Mouse (Mus musculus) layer of hippocampus, postnatal 10 days (tissue): Measurements from ENCODE around the gene Ctcfl. TPM values are rescaled to one million over a fixed set of nuclear protein-coding genes. Genes with fewer than 3 reads are reported as not detected.
A peak's percentile ranks its signal among the peaks of the same experiment; 100 is the strongest.

Experiments
- DNase-seq, 2 experiments: peaks; one replicate each; pipeline ENCODE4 v3.0.0; 2021; ENCODE audit warnings: low spot score in 2 of 2
- long read RNA-seq: library from polyadenylated mRNA; stranded (forward); transcript quantifications from one replicate; pipeline ENCODE4 v2.0.0, GENCODE M21; 2023
- total RNA-seq, 2 experiments: library from RNA; stranded (reverse); gene quantifications; 2 replicates each; pipeline ENCODE4 v1.2.3; 2021

The Ctcfl gene
- total RNA-seq, result not detected
- long read RNA-seq, result 0 reads

DNA sequence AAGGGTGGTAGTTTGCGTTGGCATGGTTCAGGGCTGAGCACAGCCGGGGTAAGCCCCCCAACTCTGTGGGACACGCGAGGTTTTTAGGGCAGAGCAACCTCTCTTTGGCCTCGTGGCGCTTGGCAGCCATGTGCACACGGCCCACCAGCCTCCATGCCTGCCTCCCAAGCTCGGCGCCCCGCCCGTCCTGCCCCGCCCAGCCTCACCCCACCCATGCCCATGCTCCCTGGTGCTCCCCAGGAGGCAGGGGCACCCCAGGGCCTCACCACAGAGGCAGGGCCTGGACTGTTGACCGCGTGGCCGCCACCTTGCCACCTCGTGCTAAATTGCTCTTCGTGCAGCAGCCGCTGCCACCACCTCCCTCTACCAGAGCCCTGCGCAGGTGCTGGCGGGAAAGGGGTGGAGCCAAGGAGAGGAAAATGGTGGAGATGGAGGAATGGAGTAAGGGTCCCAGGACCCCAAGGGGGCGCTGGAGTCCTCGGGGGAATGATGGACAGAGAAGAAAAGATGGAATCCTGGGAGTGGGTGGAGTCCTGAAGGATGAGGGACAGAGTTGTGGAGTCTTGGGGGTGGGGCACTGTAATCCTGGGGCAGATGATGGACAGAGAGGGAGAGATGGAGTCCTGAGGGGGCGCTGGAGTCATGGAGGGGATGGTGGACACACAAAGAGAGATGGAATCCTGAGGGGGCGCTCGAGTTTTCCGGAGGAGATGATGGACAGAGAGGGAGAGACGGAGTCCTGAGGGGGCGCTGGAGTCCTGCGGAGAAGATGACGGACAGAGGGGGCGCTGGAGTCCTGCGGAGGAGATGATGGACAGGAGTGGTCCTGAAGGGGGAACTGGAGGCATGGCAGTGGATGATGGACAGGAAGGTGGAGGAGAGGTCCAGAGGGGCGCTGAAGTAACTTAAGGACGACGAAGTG lies at the start of gene Ctcfl:
TSS of gene Ctcfl (minus strand) at position 503 of the 922 bp plus-strand sequence.
- no peak for DNase-seq

DNA sequence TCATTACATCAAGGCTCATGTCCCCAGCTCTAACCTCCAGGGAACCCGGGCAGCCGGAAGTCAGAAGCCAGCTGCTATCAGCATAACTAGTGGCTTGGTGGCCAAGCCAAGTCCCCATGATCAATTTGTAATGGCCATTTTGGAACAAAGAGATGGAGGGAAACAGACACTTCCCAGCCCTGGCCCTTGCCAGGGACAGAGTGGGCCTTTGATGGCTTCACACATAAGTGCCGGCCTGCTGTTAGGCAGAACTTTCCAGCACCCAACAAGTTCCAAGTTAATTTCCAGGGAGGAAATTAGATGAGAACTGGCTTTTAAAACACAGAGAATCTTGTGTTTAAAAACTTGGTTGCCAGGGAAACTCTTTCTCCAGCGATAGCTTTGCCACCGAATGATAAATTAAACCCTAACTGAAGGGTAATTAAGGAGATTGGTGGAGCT lies 49.1 kb upstream of the Ctcfl start:
- peak in 1 of 2 experiments; percentile 24 for DNase-seq

DNA sequence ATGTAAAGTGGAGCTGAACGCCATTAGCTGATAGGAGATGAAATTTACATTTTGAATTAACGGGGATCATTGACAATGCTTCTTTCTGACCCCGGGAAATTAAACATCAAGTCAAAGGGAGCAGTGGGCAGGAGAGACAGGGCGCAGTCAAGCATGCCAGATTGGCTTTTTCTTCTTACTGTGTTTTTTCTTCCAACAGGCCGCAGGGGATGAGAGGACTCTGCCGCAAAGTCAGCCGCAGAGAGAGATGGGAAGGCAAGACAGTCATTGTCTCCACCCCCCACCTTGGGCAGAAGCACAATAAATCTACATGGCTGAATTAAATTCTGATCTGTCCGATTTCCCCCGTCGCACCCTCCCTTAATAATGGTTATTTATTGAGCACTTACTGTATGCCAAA lies 46.0 kb upstream of the Ctcfl start:
- no peak for DNase-seq

DNA sequence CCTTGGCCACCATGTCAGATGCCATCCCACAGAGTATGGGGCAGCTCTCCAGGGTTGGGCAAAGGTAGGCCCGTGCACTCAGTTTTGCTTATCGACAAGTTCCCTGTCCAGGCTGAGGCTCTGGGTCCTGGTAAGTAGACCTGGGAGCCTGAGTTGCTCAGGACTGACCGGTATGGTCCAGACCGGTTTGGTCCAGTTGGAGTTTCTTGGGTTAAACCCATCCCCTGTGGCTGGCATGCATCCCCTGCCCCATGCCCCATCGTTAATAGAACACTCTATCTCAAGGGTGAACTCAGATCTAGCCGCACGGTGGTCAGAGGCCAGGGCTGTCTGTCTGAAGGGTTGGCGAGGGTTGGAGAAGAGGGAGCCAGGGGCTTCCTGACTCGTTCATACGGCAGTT lies 45.6 kb upstream of the Ctcfl start:
- no peak for DNase-seq

DNA sequence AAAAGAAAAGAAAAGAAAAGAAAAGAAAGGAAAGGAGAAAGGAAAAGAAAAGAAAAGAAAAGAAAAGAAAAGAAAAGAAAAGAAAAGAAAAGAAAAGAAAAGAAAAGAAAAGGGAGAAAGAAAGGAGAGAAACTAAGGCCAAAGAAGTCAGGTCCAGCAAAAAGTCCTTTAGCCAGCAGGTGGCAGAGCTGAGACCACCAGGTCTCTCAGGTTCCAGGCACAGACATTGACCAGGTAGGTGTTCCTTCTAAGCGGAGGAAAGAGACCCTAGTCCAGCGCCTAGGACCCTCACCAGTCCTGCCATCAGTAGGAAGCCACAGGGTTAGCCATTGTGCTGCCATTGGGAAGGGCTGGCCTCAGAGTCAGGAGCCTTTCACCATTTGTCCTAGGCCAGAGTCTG lies 45.0 kb upstream of the Ctcfl start:
- DNase-seq, result no peak

DNA sequence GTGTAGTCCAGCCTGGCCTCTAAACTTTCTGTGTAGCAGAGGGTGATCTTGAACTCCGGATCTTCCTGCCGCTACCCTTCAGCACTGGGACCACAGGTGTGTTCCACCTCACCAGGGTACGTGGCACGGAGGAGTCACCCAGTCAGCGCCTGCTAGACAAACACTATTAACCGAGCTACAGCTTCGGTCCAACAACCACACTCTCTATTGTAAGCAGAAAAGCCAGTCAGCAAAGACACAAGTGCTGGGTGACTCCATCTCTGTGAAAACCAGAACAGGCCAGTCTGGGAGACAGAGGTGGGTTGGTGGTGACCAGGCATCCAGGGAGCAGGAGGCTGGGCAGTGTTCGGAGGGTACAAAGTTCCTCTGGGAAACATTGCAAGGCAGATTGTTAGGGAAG lies 44.1 kb upstream of the Ctcfl start:
- no peak for DNase-seq

DNA sequence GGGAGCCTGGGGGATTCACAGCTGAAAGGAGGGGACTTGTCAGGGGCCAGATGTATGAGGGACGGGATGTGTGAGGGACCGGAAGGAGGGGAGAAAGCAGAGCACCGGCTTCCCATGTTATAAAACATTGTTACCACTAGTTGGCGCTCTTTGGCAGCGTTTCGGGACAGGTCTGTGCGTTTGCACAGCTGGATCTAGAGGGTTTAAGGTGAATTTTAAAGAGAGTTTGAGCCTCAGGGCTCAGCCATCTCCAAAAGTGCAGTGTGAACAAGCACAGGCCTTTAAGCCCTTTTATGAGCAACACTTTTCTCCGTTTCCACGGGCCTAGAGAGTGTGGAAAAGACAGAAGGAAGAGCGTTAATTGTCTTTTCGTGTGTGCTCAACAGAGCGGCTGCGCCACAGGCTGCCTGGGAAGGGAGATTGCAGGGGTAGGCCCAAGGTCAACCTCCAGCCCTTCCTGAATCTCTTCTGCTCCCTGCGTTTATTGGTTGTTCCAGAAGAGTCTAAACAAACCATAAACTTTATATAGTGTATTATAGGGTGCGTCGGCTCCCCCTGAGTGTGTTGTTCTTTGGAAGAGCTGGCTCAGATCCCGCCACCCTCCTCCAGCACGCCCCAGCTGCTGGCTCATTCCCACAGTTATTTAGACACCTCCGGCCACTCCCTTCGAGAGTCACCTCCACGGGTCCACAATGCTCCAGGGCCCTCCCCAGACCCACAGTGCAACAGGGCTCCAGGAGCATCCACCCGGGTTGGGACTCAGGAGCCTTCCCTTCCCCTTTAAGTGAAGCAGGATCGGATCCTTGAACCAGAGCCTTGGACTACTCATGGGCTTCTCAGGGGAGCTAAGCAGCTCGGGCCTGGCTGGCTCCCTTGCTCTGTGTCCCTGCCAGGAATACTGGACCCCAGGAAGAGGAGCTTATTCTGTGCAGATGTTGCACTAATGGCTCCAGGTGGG lies 40.3 kb upstream of the Ctcfl start:
- peak; percentile 62 to 63 for DNase-seq

DNA sequence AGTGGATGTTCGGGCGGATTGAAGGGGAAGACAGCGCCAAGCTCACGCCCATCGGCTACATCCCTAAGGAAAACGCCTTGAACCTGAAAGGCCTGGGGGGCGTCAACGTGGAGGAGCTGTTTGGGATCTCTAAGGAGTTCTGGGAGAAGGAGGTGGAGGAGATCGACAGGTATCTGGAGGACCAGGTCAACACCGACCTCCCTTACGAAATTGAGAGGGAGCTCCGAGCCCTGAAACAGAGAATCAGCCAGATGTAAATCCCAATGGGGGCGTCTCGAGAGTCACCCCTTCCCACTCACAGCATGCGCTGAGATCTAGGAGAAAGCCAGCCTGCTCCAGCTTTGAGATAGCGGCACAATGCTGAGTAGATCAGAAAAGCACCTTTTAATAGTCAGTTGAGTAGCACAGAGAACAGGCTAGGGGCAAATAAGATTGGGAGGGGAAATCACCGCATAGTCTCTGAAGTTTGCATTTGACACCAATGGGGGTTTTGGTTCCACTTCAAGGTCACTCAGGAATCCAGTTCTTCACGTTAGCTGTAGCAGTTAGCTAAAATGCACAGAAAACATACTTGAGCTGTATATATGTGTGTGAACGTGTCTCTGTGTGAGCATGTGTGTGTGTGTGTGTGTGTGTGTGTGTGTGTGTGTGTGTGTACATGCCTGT lies 39.2 kb upstream of the Ctcfl start:
- DNase-seq, result no peak

DNA sequence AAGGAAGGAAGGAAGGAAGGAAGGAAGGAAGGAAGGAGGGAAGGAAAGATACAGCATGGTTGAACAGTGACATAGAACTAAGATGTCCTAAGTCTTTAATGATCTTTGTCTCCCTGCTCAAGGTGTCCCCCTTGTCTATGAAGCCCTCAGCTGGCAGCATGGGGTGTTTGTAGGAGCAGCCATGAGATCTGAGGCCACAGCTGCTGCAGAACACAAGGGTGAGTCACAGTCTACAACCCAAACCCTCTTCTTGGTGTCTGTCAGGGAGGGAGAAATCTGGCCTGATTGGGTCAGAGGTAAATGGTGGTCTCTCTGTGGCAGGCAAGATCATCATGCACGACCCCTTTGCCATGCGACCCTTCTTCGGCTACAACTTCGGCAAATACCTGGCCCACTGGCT lies 38.5 kb upstream of the Ctcfl start:
- DNase-seq, result no peak

DNA sequence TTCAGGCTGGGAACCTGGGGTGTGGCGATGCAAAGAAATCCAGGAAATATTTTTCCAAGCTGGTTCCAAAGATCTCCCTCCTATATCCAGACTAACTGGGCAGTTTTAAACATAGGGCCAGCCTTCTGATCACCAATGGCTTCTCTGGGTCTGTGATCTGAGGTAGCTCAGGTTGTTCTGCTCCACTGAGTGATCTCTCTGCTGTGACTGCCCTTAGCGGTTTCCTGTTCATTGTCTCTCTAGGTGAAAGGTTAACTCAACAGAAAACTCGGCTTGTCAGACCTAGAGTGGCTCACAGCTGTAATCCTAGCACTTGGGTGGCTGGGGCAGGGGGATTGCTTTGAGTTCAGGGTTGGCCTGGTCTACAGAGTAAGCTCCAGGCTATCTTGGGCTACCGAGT lies 38.1 kb upstream of the Ctcfl start:
- no peak for DNase-seq

DNA sequence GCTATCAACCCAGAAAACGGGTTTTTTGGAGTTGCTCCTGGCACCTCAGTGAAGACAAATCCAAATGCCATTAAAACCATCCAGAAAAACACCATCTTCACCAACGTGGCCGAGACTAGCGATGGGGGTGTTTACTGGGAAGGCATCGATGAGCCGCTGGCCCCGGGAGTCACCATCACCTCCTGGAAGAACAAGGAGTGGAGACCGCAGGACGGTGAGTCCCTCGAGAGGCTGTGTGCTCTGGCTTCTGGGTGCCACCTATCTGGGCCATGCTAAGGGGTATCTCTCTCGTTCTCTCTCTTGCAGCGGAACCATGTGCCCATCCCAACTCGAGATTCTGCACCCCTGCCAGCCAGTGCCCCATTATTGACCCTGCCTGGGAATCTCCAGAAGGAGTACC lies 37.6 kb upstream of the Ctcfl start:
- DNase-seq, result no peak

DNA sequence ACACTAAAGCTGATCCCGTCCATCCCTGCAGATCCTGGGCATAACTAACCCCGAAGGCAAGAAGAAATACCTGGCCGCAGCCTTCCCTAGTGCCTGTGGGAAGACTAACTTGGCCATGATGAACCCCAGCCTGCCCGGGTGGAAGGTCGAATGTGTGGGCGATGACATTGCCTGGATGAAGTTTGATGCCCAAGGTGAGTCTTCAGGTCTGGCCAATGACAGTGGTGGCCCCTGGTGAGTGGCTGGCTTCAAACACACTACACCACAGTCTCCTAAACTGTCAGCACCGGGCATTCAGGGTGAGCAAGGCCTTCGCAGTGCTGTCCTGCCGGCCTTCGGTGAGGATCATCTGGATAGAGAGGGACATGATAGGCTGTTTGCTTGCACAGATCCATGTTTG lies 36.6 kb upstream of the Ctcfl start:
- DNase-seq, result no peak

DNA sequence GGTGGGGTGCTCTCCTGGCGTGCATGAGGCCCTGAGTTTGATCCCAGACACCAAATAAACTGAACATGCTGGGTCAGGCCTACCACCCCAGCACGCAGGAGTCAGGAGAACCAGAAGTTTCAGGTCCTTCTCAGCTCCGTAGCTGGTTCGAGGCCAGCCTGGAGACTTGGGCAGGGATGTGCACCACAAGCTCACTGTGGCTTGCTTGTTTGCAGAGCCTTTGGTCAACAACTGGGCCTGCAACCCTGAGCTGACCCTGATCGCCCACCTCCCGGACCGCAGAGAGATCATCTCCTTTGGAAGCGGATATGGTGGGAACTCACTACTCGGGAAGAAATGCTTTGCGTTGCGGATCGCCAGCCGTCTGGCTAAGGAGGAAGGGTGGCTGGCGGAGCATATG lies 35.6 kb upstream of the Ctcfl start:
- no peak for DNase-seq

DNA sequence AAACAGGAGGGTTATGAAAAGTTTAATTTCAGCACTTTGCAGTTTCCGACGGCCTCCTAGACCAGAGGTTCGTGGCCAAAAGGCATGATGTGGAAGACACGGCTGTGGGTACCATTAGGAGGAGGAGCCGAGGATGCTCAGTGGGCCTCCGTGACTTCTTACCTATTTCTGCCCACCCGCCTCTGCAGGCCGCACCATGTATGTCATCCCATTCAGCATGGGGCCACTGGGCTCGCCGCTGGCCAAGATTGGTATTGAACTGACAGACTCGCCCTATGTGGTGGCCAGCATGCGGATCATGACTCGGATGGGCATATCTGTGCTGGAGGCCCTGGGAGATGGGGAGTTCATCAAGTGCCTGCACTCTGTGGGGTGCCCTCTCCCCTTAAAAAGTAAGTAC lies 35.2 kb upstream of the Ctcfl start:
- DNase-seq, result no peak

DNA sequence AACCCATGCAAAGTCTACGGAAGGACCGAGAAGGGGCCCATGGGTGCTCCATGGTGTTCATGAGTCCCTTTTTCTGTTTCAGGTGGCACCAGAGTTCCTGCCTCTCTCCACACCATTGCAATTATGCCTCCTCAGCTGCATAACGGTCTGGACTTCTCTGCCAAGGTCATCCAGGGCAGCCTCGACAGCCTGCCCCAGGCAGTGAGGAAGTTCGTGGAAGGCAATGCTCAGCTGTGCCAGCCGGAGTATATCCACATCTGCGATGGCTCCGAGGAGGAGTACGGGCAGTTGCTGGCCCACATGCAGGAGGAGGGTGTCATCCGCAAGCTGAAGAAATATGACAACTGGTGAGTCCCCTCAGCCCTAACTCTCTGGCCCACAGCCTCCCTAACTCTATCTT lies 33.9 kb upstream of the Ctcfl start:
- DNase-seq, result no peak

DNA sequence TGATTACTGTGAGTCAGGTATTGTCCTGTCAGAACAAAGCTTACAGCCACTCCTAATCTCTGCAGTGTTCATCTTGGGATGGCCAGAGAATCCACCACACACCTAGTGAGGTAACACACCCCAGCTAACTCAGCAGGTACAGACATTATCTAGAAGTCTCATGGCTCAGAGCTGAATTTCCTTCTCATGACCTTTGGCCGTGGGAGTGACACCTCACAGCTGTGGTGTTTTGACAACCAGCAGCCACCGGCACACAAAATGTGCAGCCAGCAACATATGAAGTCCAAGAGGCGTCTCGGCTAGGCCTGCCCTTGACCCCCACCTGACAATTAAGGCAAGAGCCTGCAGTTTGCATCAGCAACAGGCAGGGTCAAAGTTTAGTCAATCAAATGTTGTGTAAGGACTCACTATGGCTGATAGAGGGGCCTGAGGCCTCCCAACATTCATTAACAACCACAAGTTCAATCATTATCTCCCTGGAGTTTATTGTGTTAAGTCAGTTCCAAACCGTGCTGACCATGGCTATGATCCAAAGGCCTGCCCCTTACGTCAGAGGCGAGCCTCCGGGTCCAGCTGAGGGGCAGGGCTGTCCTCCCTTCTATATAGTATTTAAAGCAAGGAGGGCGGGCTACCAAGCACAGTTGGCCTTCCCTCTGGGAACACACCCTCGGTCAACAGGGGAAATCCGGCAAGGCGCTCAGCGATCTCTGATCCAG lies 33.3 kb upstream of the Ctcfl start, which contains the start of gene Pck1:
TSS of gene Pck1 (plus strand) at position 613 of the 716 bp plus-strand sequence.
- no peak for DNase-seq

DNA sequence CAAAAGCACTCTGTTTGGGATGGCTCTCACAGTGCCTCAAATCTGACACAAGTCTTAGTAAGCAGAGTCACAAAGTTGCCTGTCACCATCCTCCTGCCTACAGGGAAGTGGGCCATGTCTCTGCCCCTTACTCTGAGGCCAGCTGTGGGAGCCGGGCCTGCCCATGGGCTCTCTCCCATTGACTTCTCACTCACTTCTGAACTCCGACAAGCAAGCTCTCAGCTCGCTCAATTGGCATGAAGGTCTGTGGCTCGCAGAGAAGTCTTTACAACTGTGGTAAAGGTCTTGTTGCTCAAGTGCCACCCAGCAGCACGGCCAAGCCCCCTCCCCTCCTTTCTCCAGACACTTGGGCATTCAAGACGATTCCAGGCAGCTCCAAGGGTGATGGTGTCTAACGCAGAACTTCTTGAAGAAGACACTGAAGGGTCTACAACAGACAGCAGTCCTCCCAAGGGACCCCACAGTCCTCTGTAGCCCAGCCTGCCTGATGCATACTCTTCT lies 32.5 kb upstream of the Ctcfl start:
- DNase-seq, result no peak

DNA sequence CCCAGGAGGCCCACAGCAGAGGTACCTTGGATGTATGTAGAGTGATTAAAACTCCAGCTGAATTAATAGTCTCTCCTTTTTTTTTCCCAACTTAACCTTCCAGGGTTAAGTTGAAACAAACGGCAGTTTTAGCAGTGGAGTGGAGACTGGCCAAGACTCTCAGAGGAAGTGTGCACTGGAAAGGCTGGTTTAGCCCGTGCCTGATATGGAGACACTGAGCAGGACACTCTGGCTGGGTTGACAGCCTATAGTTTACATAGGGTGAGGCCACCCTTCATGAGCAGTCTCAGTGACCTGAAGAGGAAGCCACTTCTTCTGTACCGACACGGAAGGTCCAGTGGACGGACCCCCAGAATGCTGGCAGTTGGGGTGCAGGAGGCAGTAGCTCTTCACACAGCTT lies 32.0 kb upstream of the Ctcfl start:
- DNase-seq, result no peak

DNA sequence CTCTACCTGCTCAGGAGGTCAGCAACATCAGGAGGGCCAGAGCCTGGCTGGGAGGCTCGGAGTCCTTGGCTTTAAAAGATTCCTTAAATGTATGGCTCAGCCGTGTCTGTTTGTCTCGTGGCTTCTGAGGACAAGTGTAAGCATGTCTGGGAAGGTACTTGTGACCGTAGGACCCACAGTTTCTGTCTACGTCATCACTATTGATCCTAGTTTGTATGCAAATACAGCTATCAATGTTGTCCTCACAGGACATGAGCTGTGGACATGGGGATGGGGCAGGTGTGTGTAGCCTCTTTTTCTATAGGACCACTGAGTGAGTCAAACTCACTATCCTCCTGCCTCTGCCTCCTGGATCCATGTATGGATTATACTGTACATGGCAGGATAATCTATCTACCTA lies 28.7 kb upstream of the Ctcfl start:
- DNase-seq, result no peak

DNA sequence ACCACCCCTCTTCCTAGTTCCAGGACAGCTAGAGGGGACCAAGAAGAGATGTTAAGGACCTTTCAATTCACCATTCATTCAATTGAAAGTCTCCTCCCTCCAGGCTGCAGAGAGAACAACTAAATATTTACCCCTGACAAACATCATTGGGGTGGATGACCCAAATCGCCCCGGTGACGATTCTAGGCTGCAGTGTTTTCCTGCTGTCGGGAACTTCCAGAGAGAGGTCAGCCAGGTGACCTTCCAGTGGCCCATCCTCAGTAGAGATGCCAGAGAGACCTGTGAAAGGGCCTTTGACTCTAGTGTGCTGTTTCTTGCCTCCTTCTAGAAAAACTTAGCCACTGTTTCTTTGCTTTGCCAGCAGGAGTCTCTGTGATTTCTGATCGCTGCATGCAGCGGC lies 27.4 kb upstream of the Ctcfl start:
- DNase-seq, result no peak

DNA sequence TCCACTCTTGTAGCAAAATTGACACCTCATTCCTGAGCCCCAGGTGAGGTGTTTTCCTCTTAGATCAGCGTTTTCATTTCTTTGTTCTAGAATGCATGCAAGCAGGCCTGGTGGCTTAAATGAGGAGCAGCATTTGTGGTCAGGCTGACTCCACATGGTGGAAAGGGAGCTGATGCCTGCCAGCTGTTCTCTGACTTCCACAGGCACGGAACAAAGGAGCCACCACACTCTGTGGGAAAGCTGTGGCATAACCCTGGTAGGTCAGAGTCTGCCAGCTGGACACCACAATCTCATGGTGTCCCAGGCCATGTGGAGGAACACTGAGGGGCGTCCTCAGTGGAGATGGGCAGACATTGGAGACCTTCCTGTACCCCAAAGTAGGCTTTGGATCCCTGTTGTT lies 26.5 kb upstream of the Ctcfl start:
- DNase-seq, result no peak
